Mouse (Mus musculus) spleen, adult 10 weeks (tissue): ENCODE data around the gene Mknk2. TPM values are rescaled to one million over a fixed set of nuclear protein-coding genes. Genes with fewer than 3 reads are reported as not detected.

Experiments used
- polyA plus RNA-seq: library from polyadenylated mRNA; stranded (reverse); fragments of 350-450 nt; fragmentation: Illumina TruSeq; extraction: RNeasy Lipid Tissue Mini Kit (QIAGEN cat#74804); gene quantifications from one replicate; pipeline ENCODE4 v1.2.3, GENCODE M21; 2015; ENCODE audit warnings: low replicate concordance; ENCODE audit not compliant: insufficient read depth

The Mknk2 gene
- 81.5 TPM for polyA plus RNA-seq

GRCm38 (mm10) chr10:80677942-80678436, at the start of gene Mknk2:
Gene Mknk2 (minus strand): TSS chr10:80678112.

GRCm38 (mm10) chr10:80701721-80702535, 24.0 kb upstream of the Mknk2 start, which contains the start of the genes Mob3a and Izumo4:
Gene Mob3a (minus strand): TSS chr10:80701977.
Gene Izumo4 (plus strand): TSS chr10:80702184.

DNA sequence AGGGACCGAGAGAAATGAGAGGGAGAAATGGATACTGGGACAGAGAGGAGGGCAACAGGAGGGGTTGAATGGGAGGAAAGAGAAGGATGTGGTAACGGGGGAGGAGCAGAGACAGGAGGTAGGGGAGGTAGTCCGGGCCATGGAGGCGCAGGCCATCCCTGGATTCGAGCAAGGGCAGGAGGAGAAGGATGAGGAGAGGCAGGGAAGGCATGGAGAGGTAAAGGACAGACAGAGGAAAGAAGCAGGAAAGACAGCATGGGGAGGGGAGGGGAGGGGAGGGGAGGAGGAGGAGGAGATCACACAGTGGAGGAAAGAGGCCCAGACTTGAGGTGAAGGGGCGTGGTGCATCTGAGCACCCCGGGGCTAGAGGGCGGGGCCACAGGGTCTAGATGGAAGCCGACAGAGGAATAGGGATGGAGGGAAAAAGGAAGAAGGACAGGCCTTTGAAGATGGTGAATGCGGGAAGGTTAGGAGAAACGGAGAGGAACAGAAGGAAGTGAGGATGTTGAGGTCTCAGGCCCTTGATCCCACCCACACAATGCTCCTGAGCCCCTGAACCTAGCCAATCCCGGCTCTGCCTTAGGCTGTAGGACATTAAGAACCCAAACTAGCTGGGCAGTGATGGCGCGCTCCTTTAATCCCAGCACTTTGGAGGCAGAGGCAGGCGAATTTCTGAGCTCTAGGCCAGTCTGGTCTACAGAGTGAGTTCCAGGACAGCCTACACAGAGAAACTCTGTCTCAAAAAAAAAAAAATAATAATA, 20.9 kb downstream of the Mknk2 start, which contains the start of gene Btbd2:
Btbd2 (minus strand) TSS at position 209 of the 761 bp plus-strand sequence.

GRCm38 (mm10) chr10:80622661-80623456, 55.1 kb downstream of the Mknk2 start, which contains the start of gene Csnk1g2:
Gene Csnk1g2 (plus strand): TSS chr10:80622838.

Other genes with a start within 250 kb of the Mknk2 start
- 22.1 TPM for gene Tcf3, start 244.5 kb downstream of the Mknk2 start, polyA plus RNA-seq
- gene Onecut3, start 183.3 kb downstream of the Mknk2 start, polyA plus RNA-seq = not detected
- gene Atp8b3, start 139.0 kb downstream of the Mknk2 start, polyA plus RNA-seq = not detected
- gene Rexo1, start 116.6 kb downstream of the Mknk2 start, polyA plus RNA-seq = 10.1 TPM
- gene Klf16, start 100.8 kb downstream of the Mknk2 start, polyA plus RNA-seq = 11.6 TPM
- gene Abhd17a, start 87.8 kb downstream of the Mknk2 start, polyA plus RNA-seq = 5.6 TPM
- 20.6 TPM for gene Scamp4, start 75.2 kb downstream of the Mknk2 start, polyA plus RNA-seq
- gene Adat3, start 75.2 kb downstream of the Mknk2 start, polyA plus RNA-seq = not detected
- 0.93 TPM for gene Gm49322, start 72.1 kb downstream of the Mknk2 start, polyA plus RNA-seq
- gene Csnk1g2, start 55.3 kb downstream of the Mknk2 start, polyA plus RNA-seq = 21.2 TPM
- 4.3 TPM for gene Btbd2, start 21.0 kb downstream of the Mknk2 start, polyA plus RNA-seq
- 94.7 TPM for gene Mob3a, start 23.9 kb upstream of the Mknk2 start, polyA plus RNA-seq
- 35.5 TPM for gene Izumo4, start 24.1 kb upstream of the Mknk2 start, polyA plus RNA-seq
- 63.5 TPM for gene Ap3d1, start 64.2 kb upstream of the Mknk2 start, polyA plus RNA-seq
- 12.6 TPM for gene Dot1l, start 77.1 kb upstream of the Mknk2 start, polyA plus RNA-seq
- 22.7 TPM for gene Sf3a2, start 120.1 kb upstream of the Mknk2 start, polyA plus RNA-seq
- gene Plekhj1, start 120.5 kb upstream of the Mknk2 start, polyA plus RNA-seq = 70.0 TPM
- not detected for gene Amh, start 127.1 kb upstream of the Mknk2 start, polyA plus RNA-seq
- not detected for gene Jsrp1, start 135.4 kb upstream of the Mknk2 start, polyA plus RNA-seq
- gene Oaz1, start 148.5 kb upstream of the Mknk2 start, polyA plus RNA-seq = 388 TPM
- gene Lingo3, start 165.9 kb upstream of the Mknk2 start, polyA plus RNA-seq = not detected
- 34.9 TPM for gene Lsm7, start 177.1 kb upstream of the Mknk2 start, polyA plus RNA-seq
- gene Sppl2b, start 177.2 kb upstream of the Mknk2 start, polyA plus RNA-seq = 7.5 TPM
- not detected for gene Tmprss9, start 193.7 kb upstream of the Mknk2 start, polyA plus RNA-seq
- gene Timm13, start 222.9 kb upstream of the Mknk2 start, polyA plus RNA-seq = 5.7 TPM
- gene Lmnb2, start 240.1 kb upstream of the Mknk2 start, polyA plus RNA-seq = 3.4 TPM